Mouse (Mus musculus) testis, adult 2 months (tissue): ENCODE results near the gene Gm11555. TPM values are rescaled to one million over a fixed set of nuclear protein-coding genes. Genes with fewer than 3 reads are reported as not detected.
"Not testable (repeated sequence)": the region's sequence is repeated elsewhere in the genome, so short reads cannot be mapped to it uniquely, and the experiment has no call there.

Experiments
- H3K27ac ChIP-seq: fragments of 200-500 bp; 2 replicates; pipeline ENCODE4 v1.5.1; 2012; ENCODE audit warnings: low read depth, low read length; ENCODE audit not compliant: control insufficient read depth, insufficient read depth
- H3K27me3 ChIP-seq: fragments of 200-500 bp; 2 replicates; pipeline ENCODE4 v1.6.1; 2012; ENCODE audit warnings: mild to moderate bottlenecking, low read length, moderate library complexity; ENCODE audit not compliant: control insufficient read depth, insufficient read depth
- H3K36me3 ChIP-seq: fragments of 200-500 bp; 2 replicates; pipeline ENCODE4 v1.6.1; 2012; ENCODE audit warnings: mild to moderate bottlenecking, low read length; ENCODE audit not compliant: control insufficient read depth, insufficient read depth
- H3K4me1 ChIP-seq: fragments of 200-500 bp; 2 replicates; pipeline ENCODE4 v1.6.1; 2012; ENCODE audit warnings: low read length; ENCODE audit not compliant: control insufficient read depth, insufficient read depth
- H3K4me3 ChIP-seq: fragments of 200-500 bp; 2 replicates; pipeline ENCODE4 v1.5.1; 2012; ENCODE audit warnings: low read depth, mild to moderate bottlenecking, low read length, moderate library complexity, mixed read lengths; ENCODE audit not compliant: control insufficient read depth
- CTCF ChIP-seq: fragments of 200-500 bp; IDR thresholded peaks from 2 replicates; pipeline ENCODE4 v1.5.1; 2012; ENCODE audit warnings: low read depth, mild to moderate bottlenecking, inconsistent platforms, low read length, moderate library complexity; ENCODE audit not compliant: control insufficient read depth, insufficient read depth, insufficient replicate concordance
- POLR2A ChIP-seq: fragments of 200-500 bp; IDR thresholded peaks from 2 replicates; pipeline ENCODE4 v1.6.1; 2012; ENCODE audit warnings: low read depth, mild to moderate bottlenecking, inconsistent platforms, low read length, moderate library complexity; ENCODE audit not compliant: control insufficient read depth
- polyA plus RNA-seq: library from polyadenylated mRNA; depleted of rRNA; stranded (reverse); fragments of >200 nt; gene quantifications from 2 replicates; pipeline ENCODE4 v1.2.3, GENCODE M21; 2012; rRNA removed

The Gm11555 gene
- not detected in 2 replicates for polyA plus RNA-seq

DNA sequence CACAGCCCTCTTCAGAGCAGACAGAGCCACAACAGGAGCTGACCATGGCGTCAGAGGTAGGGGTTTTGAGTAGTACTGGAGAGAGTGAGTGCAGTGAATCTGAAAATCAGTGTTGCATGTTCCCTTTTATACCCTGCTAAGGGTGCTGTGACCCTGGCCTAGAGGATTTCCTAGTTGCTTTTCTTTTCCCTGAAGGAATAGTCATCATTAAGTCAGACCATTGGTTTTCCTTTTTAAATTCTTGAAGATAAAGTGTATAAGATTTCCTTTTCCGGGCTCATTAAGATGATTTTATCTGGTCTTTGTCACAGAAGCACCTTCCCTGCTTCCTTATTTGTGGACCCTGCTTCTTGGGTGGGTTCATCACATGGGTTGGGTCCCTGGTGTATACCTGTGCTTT lies at the start of gene Gm11555:
TSS of gene Gm11555 (minus strand) at position 101 of the 400 bp plus-strand sequence.
- Histone ChIP-seq H3K27me3 (no peaks in the 10 kb centered on the region), H3K4me1 (0 out of 2 replicates have a peak, but pooled peaks cover 2% of the 10 kb centered on the region), H3K27ac (no peak within 1 kb of the TSS), H3K36me3 (no peaks in the 10 kb centered on the region), H3K4me3 (no peak within 1 kb of the TSS)
- TF ChIP-seq CTCF, result no peak
- TF ChIP-seq POLR2A, result no peak

DNA sequence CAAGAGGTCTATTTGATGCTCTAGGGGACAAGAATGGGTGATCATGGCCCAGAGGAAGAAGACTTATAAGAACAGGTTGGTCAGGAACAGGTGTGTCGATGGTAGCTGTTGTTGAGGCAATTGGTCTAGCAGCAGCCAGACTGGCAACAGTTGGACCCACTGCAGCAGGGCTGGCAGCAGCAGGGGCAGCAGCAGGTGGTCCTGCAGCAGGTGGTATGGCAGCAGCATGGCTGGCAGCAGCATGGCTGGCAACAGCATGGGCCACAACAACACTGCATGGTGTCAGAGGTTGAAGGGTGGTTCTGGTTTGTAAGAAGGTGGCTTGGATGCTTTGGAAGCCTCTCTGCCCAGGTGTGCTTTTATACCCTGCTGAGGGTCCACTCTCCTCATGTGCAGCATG lies 40.4 kb upstream of the Gm11555 start, which contains the start of gene Gm14190:
TSS of gene Gm14190 (minus strand) at position 278 of the 400 bp plus-strand sequence.
- Histone ChIP-seq H3K4me1 (no peaks in the 10 kb centered on the region), H3K36me3 (no peaks in the 10 kb centered on the region), H3K27me3 (no peaks in the 10 kb centered on the region), H3K4me3 (no peak within 1 kb of the TSS), H3K27ac (no peak within 1 kb of the TSS)
- TF ChIP-seq CTCF (no peak), POLR2A (no peak)

DNA sequence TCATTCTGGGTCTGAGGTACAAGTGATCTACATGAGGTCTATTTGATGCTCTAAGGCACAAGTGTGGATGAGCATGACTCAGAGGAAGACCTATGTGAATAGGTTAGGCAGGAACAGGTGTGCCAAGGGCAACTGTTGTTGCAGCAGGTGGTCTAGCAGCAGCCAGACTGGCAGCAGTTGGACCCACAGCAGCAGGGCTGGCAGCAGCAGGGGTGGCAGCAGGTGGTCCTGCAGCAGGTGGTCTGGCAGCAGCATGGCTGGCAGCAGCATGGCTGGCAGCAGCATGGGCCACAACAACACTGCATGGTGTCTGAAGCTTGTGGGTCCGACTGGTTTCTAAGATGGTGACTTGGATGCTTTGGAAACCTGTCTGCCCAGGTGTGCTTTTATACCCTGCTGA lies 35.2 kb upstream of the Gm11555 start:
- H3K4me3 ChIP-seq, H3K27me3 ChIP-seq: not testable (repeated sequence)

DNA sequence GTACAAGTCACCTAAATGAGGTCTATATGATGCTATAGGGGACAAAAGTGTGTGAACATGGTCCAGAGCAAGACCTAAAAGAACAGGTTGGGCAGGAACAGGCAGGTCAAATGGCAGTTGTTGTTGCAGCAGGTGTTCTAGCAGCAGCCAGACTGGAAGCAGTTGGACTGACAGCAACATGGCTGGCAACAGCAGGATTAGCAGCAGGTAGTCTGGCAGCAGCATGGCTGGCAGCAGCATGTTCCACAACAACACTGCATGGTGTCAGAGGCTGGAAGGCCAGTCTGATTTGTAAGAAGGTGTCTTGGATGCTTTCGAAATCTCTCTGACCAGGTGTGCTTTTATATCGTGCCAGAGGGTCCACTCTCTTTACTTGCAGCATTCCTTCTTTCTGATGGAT lies 33.4 kb upstream of the Gm11555 start:
- no peak overlapping the region for H3K27ac ChIP-seq
- H3K36me3 ChIP-seq, result no peaks in the 10 kb centered on the region
- H3K27me3 ChIP-seq, result no peaks in the 10 kb centered on the region
- no peaks in the 10 kb centered on the region for H3K4me1 ChIP-seq
- H3K4me3 ChIP-seq, result no peak overlapping the region
- no peak for TF ChIP-seq CTCF
- no peak for TF ChIP-seq POLR2A

More for the DNA sequence above, 35.2 kb upstream of the Gm11555 start:
- not testable (repeated sequence) for H3K36me3 ChIP-seq, H3K27ac ChIP-seq, H3K4me1 ChIP-seq

DNA sequence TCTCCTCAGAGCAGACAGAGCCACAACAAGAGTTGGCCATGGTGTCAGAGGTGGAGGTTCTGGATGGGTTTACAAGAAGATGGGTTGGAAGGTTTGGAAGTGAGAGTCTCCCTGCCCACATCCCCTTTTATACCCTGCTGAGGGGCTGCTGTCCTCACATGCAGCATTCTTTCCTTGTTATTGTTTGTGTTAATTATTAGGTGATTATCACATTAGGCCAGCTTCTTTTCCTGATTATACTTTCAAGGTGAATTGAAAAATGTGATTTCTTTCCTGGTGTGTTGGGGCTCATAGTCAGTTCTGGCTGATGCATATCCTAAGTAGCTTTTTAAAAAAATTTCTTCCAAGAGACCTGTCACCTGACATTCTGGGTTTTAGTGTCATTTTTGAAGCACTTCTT lies 15.8 kb upstream of the Gm11555 start, which contains the start of gene Krtap4-6:
TSS of gene Krtap4-6 (minus strand) at position 101 of the 400 bp plus-strand sequence.
- TF ChIP-seq CTCF (no peak), POLR2A (no peak)
- H3K27me3 ChIP-seq, result no peaks in the 10 kb centered on the region

DNA sequence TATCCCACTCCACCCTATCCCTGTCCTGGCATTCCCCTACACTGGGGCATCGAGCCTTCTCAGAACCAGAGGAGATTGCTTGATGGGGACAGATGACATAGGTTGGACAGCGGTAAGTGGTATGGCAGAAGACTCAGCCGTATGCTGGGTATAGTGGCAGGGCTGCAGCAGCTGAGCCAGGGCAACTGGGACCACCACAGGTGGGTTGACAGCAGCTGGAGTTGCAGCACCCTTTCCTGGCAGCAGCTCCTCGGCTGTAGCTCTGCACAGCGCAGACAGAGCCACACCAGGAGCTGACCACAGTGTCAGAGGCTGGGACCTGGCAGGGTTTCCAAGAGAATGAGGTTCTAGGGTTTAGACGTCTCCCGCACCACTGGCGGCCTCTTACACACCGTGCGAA lies 12.8 kb upstream of the Gm11555 start:
- TF ChIP-seq POLR2A, result no peak
- TF ChIP-seq CTCF, result no peak
- Histone ChIP-seq H3K4me1 (no peaks in the 10 kb centered on the region), H3K27me3 (no peaks in the 10 kb centered on the region), H3K36me3 (no peaks in the 10 kb centered on the region), H3K4me3 (no peak overlapping the region), H3K27ac (no peak overlapping the region)

More for the DNA sequence above, 15.8 kb upstream of the Gm11555 start, which contains the start of gene Krtap4-6:
- Histone ChIP-seq H3K27ac (no peak within 1 kb of the TSS), H3K4me1 (no peaks in the 10 kb centered on the region), H3K4me3 (no peak within 1 kb of the TSS), H3K36me3 (no peaks in the 10 kb centered on the region)

DNA sequence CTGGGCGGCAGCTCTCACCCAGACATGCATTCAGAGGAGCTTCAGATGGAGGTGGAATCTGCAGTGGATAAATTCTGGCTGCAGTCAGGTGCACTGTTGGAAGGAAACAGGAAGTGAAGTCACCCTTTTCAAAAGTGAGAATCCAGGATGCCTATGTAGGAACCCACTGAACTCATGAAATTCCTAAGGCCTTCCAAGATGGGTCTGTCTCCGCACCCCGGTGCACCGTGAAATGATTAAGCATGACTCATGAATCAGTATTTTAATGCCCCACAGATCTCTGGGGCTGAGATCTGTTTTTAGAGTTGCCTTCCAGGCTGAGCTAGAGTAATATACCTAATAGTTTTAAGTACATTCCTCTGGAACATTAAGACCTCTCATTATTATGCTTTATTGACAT lies 9.2 kb upstream of the Gm11555 start:
- H3K4me1 ChIP-seq, result no peaks in the 10 kb centered on the region
- TF ChIP-seq POLR2A, result no peak
- TF ChIP-seq CTCF, result no peak
- H3K4me3 ChIP-seq, result no peak overlapping the region
- H3K36me3 ChIP-seq, result no peaks in the 10 kb centered on the region
- H3K27me3 ChIP-seq, result no peaks in the 10 kb centered on the region
- H3K27ac ChIP-seq, result no peak overlapping the region

DNA sequence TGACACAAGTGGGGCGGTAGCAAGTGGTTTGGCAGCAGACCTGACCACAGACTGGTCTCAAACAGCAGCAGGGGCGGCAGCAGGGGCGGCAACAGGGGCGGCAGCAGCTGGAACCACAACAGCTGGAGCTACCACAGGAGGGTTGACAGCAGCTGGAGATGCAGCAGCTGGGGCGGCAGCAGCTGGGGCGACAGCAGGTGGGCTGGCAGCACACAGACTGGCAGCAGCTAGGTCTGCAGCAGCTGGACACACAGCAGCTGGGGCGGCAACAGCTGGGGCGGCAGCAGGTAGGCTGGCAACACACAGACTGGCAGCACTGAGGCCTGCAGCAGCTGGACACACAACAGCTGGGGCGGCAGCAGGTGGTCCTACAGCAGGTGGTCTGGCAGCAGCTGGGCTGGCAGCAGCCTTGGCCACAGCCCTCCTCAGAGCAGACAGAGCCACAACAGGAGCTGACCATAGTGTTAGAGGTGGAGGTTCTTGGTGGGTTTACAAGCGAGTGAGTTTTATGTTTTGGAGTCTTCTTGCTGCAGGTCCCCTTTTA lies 8.5 kb upstream of the Gm11555 start, which contains the start of gene Gm11563:
TSS of gene Gm11563 (minus strand) at position 494 of the 544 bp plus-strand sequence.
- not testable (repeated sequence) for H3K27ac ChIP-seq, H3K4me3 ChIP-seq, H3K27me3 ChIP-seq, H3K36me3 ChIP-seq, H3K4me1 ChIP-seq
